Mouse (Mus musculus) cerebellum, adult 2 months (tissue): ENCODE data around the gene Mrps16.

Experiments
- CTCF ChIP-seq: fragments of 200-500 bp; IDR thresholded peaks from 2 replicates; pipeline ENCODE4 v1.5.1; 2011; ENCODE audit warnings: low read depth, mild to moderate bottlenecking, control low read depth, low read length, moderate library complexity, borderline replicate concordance; ENCODE audit not compliant: insufficient read depth
- POLR2A ChIP-seq: fragments of 200-500 bp; IDR thresholded peaks from 2 replicates; pipeline ENCODE4 v1.6.1; 2011; ENCODE audit warnings: low read length, control low read depth, borderline replicate concordance; ENCODE audit not compliant: insufficient read depth

DNA sequence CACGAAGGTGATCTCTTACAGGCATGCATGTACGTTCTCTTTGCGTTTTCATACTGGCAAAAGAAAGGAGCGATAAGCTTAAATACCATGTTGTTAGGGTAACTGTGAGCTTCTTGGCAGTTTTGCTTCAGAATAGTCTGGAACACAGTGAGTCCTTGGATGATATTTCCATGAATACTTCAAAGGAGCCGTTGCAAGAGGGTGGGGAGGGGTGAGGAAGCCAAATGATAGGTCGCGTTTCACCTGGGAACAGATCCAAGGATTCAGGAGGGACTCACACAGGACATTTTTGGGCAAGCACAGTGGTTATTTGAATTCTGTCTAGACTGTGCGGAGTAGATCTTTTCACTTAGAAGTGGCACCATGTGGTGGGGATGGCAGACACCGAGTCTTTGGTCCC is 3.8 kb upstream of the Mrps16 start:
- TF ChIP-seq POLR2A (no peak), CTCF (no peak)
